Mouse (Mus musculus): ENCODE data around the gene Pgghg. TPM values are rescaled to one million over a fixed set of nuclear protein-coding genes. Genes with fewer than 3 reads are reported as not detected.
A peak's percentile ranks its signal among the peaks of the same experiment; 100 is the strongest.

The Pgghg gene
- polyA plus RNA-seq, 1 experiment from 2014 or later: 10.4 TPM

GRCm38 (mm10) chr7:140908634-140909107 is 32.5 kb upstream of the Pgghg start:
- Histone ChIP-seq H3K4me2 (peak overlapping the region; percentile 58), H3K27me3 (no peaks in the 10 kb centered on the region), H3K9ac (peak overlapping the region; percentile 26; the same call in 1 of the 2 replicates), H3K4me3 (peak overlapping the region; percentile 32), H3K36me3 (no peaks in the 10 kb centered on the region), H3K4me1 (replicated peaks) (peaks cover 5% of the 10 kb centered on the region; the same call in 1 of the 2 replicates), H3K27ac (no peak overlapping the region), H3K9me3 (no peaks in the 10 kb centered on the region)
- WGBS: 3% methylated on average over 19 of the region's 19 CpGs
- ATAC-seq (ENCODE audit: low FRiP score): peak; percentile 63

GRCm38 (mm10) chr7:140912293-140912692 is 28.9 kb upstream of the Pgghg start:
- H3K4me1 ChIP-seq (replicated peaks): peaks cover 5% of the 10 kb centered on the region; the same call in 1 of the 2 replicates
- no peak overlapping the region for H3K4me2 ChIP-seq
- H3K27me3 ChIP-seq: 0 out of 2 replicates have a peak, but pooled peaks cover under 1% of the 10 kb centered on the region
- H3K36me3 ChIP-seq: no peaks in the 10 kb centered on the region
- H3K9ac ChIP-seq: no peak overlapping the region
- ATAC-seq (ENCODE audit: low FRiP score): no peak
- H3K27ac ChIP-seq: no peak overlapping the region
- 69% methylated on average over 3 of the region's 3 CpGs for WGBS
- no peaks in the 10 kb centered on the region for H3K9me3 ChIP-seq
- no peak overlapping the region for H3K4me3 ChIP-seq

- WGBS: 71% methylated on average over 5 of the region's 5 CpGs
Measured at GRCm38 (mm10) chr7:140912846-140913482, 28.2 kb upstream of the Pgghg start.

GRCm38 (mm10) chr7:140914031-140914690 is 27.0 kb upstream of the Pgghg start:
- no peak for ATAC-seq (ENCODE audit: low FRiP score)
- Histone ChIP-seq H3K27ac (no peak overlapping the region), H3K9ac (no peak overlapping the region), H3K36me3 (no peaks in the 10 kb centered on the region), H3K9me3 (no peaks in the 10 kb centered on the region), H3K27me3 (peaks cover 16% of the 10 kb centered on the region), H3K4me1 (replicated peaks) (no peaks in the 10 kb centered on the region), H3K4me2 (no peak overlapping the region), H3K4me3 (no peak overlapping the region)
- 87% methylated on average over 8 of the region's 8 CpGs for WGBS

More at GRCm38 (mm10) chr7:140912846-140913482, 28.2 kb upstream of the Pgghg start:
- H3K36me3 ChIP-seq: no peaks in the 10 kb centered on the region
- H3K9ac ChIP-seq: no peak overlapping the region
- H3K27me3 ChIP-seq: peaks cover 7% of the 10 kb centered on the region; the same call in 1 of the 2 replicates
- H3K9me3 ChIP-seq: no peaks in the 10 kb centered on the region
- peaks cover 5% of the 10 kb centered on the region; the same call in 1 of the 2 replicates for H3K4me1 ChIP-seq (replicated peaks)
- no peak overlapping the region for H3K4me2 ChIP-seq
- no peak overlapping the region for H3K27ac ChIP-seq
- H3K4me3 ChIP-seq: no peak overlapping the region
- no peak for ATAC-seq (ENCODE audit: low FRiP score)

- Histone ChIP-seq H3K36me3 (no peaks in the 10 kb centered on the region), H3K9ac (no peak overlapping the region), H3K27ac (no peak overlapping the region), H3K4me3 (no peak overlapping the region), H3K9me3 (no peaks in the 10 kb centered on the region), H3K4me1 (replicated peaks) (peaks cover 25% of the 10 kb centered on the region), H3K27me3 (peaks cover 73% of the 10 kb centered on the region), H3K4me2 (no peak overlapping the region)
- WGBS: 87% methylated on average over 4 of the region's 4 CpGs
- no peak for ATAC-seq (ENCODE audit: low FRiP score)
Measured at GRCm38 (mm10) chr7:140919911-140920310, 21.3 kb upstream of the Pgghg start.

- Histone ChIP-seq H3K4me1 (replicated peaks) (peaks cover 25% of the 10 kb centered on the region), H3K9ac (no peak within 1 kb of the TSS), H3K4me2 (peak within 1 kb of the TSS; percentile 90; the same call in 1 of the 2 replicates), H3K27ac (no peak within 1 kb of the TSS), H3K9me3 (no peaks in the 10 kb centered on the region), H3K4me3 (peak within 1 kb of the TSS; percentile 42), H3K27me3 (peaks cover 79% of the 10 kb centered on the region), H3K36me3 (no peaks in the 10 kb centered on the region)
- WGBS: 81% methylated on average over 8 of the region's 8 CpGs
- ATAC-seq (ENCODE audit: low FRiP score): no peak
Measured at GRCm38 (mm10) chr7:140920418-140921029, 20.7 kb upstream of the Pgghg start, which contains the start of gene Nlrp6. Gene Nlrp6, plus strand, starts transcription at chr7:140920902.

- no peak for ATAC-seq (ENCODE audit: low FRiP score)
- Histone ChIP-seq H3K27me3 (peaks cover 79% of the 10 kb centered on the region), H3K4me1 (replicated peaks) (peaks cover 25% of the 10 kb centered on the region), H3K4me3 (peak overlapping the region; percentile 42), H3K9ac (no peak overlapping the region), H3K4me2 (peak overlapping the region; percentile 90), H3K27ac (no peak overlapping the region), H3K9me3 (no peaks in the 10 kb centered on the region), H3K36me3 (no peaks in the 10 kb centered on the region)
- 27% methylated on average over 22 of the region's 22 CpGs for WGBS
Measured at GRCm38 (mm10) chr7:140921225-140921975, 19.8 kb upstream of the Pgghg start.

GRCm38 (mm10) chr7:140922398-140923069 is 18.7 kb upstream of the Pgghg start:
- Histone ChIP-seq H3K4me2 (peak overlapping the region; percentile 90), H3K9me3 (no peaks in the 10 kb centered on the region), H3K27ac (no peak overlapping the region), H3K27me3 (peaks cover 79% of the 10 kb centered on the region), H3K9ac (peak overlapping the region; percentile 61), H3K4me1 (replicated peaks) (peaks cover 25% of the 10 kb centered on the region), H3K36me3 (no peaks in the 10 kb centered on the region), H3K4me3 (peak overlapping the region; percentile 42)
- ATAC-seq (ENCODE audit: low FRiP score): peak; percentile 54; the same call in 1 of the 2 replicates
- WGBS: under 1% methylated on average over 49 of the region's 49 CpGs

GRCm38 (mm10) chr7:140923070-140923775 is 18.0 kb upstream of the Pgghg start:
- ATAC-seq (ENCODE audit: low FRiP score): no peak
- Histone ChIP-seq H3K4me2 (peak overlapping the region; percentile 90), H3K27ac (no peak overlapping the region), H3K27me3 (peaks cover 72% of the 10 kb centered on the region), H3K9ac (peak overlapping the region; percentile 61), H3K36me3 (no peaks in the 10 kb centered on the region), H3K4me3 (peak overlapping the region; percentile 42), H3K4me1 (replicated peaks) (peaks cover 25% of the 10 kb centered on the region), H3K9me3 (no peaks in the 10 kb centered on the region)
- WGBS: 24% methylated on average over 30 of the region's 30 CpGs

- H3K27me3 ChIP-seq: peaks cover 36% of the 10 kb centered on the region
- H3K9me3 ChIP-seq: no peaks in the 10 kb centered on the region
- WGBS: 88% methylated on average over 6 of the region's 6 CpGs
- peaks cover 16% of the 10 kb centered on the region for H3K4me1 ChIP-seq (replicated peaks)
- H3K4me3 ChIP-seq: no peak overlapping the region
- H3K27ac ChIP-seq: no peak overlapping the region
- ATAC-seq (ENCODE audit: low FRiP score): no peak
- no peaks in the 10 kb centered on the region for H3K36me3 ChIP-seq
- H3K9ac ChIP-seq: no peak overlapping the region
- H3K4me2 ChIP-seq: no peak overlapping the region
Measured at GRCm38 (mm10) chr7:140927181-140927580, 14.0 kb upstream of the Pgghg start.

- H3K27ac ChIP-seq: no peak overlapping the region
- whole genome bisulfite sequencing: 39% methylated on average over 3 of the region's 3 CpGs
Measured at GRCm38 (mm10) chr7:140938436-140938835, 2.8 kb upstream of the Pgghg start.

More at GRCm38 (mm10) chr7:140938436-140938835, 2.8 kb upstream of the Pgghg start:
- Histone ChIP-seq H3K36me3 (no peaks in the 10 kb centered on the region), H3K9me3 (no peaks in the 10 kb centered on the region), H3K9ac (no peak overlapping the region), H3K4me3 (no peak overlapping the region), H3K27me3 (peaks cover 2% of the 10 kb centered on the region; the same call in 1 of the 2 replicates), H3K4me1 (replicated peaks) (peaks cover 19% of the 10 kb centered on the region), H3K4me2 (no peak overlapping the region)
- ATAC-seq (ENCODE audit: low FRiP score): no peak
